Mouse (Mus musculus) ES-Bruce4 (cell line): Measurements from ENCODE around the gene Pik3r4. TPM values are rescaled to one million over a fixed set of nuclear protein-coding genes. Genes with fewer than 3 reads are reported as not detected.

ENCODE experiments used
- H3K27ac ChIP-seq: 2 replicates; pipeline ENCODE4 v1.5.1; 2012; ENCODE audit warnings: low read length, inconsistent platforms; ENCODE audit not compliant: insufficient read depth
- H3K27me3 ChIP-seq: 2 replicates; pipeline ENCODE4 v1.6.1; 2012; ENCODE audit warnings: mild to moderate bottlenecking, low read length, inconsistent platforms; ENCODE audit not compliant: control insufficient read depth, poor library complexity, insufficient read depth, severe bottlenecking
- H3K36me3 ChIP-seq: 2 replicates; pipeline ENCODE4 v1.6.1; 2012; ENCODE audit warnings: inconsistent platforms, mild to moderate bottlenecking, low read length, moderate library complexity; ENCODE audit not compliant: control insufficient read depth, poor library complexity, insufficient read depth, severe bottlenecking
- H3K4me1 ChIP-seq: one replicate; pipeline ENCODE4 v1.8.1; 2011; ENCODE audit warnings: low read length; ENCODE audit not compliant: control insufficient read depth, insufficient read depth
- H3K4me3 ChIP-seq: 2 replicates; pipeline ENCODE4 v1.5.1; 2011; ENCODE audit warnings: low read depth, mild to moderate bottlenecking, low read length
- H3K9ac ChIP-seq: 2 replicates; pipeline ENCODE4 v1.6.1; 2012; ENCODE audit warnings: low read depth, mild to moderate bottlenecking, inconsistent platforms; ENCODE audit not compliant: poor library complexity, severe bottlenecking
- H3K9me3 ChIP-seq: replicated peaks from 2 replicates; pipeline ENCODE4 v1.6.1; 2012; ENCODE audit warnings: mild to moderate bottlenecking, low read length, inconsistent platforms; ENCODE audit not compliant: control insufficient read depth, poor library complexity, insufficient read depth, severe bottlenecking
- CTCF ChIP-seq: IDR thresholded peaks from one replicate; pipeline ENCODE4 v1.8.1; 2011; ENCODE audit warnings: low read depth, low read length
- EP300 ChIP-seq: IDR thresholded peaks from 2 replicates; pipeline ENCODE4 v1.6.1; 2011; ENCODE audit warnings: low read depth, low read length; ENCODE audit not compliant: insufficient read depth
- POLR2A ChIP-seq: IDR thresholded peaks from one replicate; pipeline ENCODE4 v1.8.1; 2011; ENCODE audit warnings: low read length; ENCODE audit not compliant: insufficient read depth
- polyA plus RNA-seq: library from polyadenylated mRNA; stranded (reverse); fragments of >200 nt; gene quantifications from 2 replicates; pipeline ENCODE4 v1.2.4, GENCODE M21; 2011; ENCODE audit warnings: low read depth; ENCODE audit not compliant: missing spikeins, insufficient read depth, insufficient read length

The Pik3r4 gene
- polyA plus RNA-seq, 1 experiment, result 31.9 TPM

GRCm38 (mm10) chr9:105701966-105702365 lies 59.2 kb downstream of the Pik3r4 start:
- Histone ChIP-seq H3K4me3 (no peak overlapping the region), H3K9ac (no peak overlapping the region), H3K9me3 (no peaks in the 10 kb centered on the region), H3K27ac (no peak overlapping the region), H3K36me3 (no peaks in the 10 kb centered on the region), H3K27me3 (no peaks in the 10 kb centered on the region), H3K4me1 (no peaks in the 10 kb centered on the region)
- TF ChIP-seq POLR2A (no peak), CTCF (no peak), EP300 (no peak)

DNA sequence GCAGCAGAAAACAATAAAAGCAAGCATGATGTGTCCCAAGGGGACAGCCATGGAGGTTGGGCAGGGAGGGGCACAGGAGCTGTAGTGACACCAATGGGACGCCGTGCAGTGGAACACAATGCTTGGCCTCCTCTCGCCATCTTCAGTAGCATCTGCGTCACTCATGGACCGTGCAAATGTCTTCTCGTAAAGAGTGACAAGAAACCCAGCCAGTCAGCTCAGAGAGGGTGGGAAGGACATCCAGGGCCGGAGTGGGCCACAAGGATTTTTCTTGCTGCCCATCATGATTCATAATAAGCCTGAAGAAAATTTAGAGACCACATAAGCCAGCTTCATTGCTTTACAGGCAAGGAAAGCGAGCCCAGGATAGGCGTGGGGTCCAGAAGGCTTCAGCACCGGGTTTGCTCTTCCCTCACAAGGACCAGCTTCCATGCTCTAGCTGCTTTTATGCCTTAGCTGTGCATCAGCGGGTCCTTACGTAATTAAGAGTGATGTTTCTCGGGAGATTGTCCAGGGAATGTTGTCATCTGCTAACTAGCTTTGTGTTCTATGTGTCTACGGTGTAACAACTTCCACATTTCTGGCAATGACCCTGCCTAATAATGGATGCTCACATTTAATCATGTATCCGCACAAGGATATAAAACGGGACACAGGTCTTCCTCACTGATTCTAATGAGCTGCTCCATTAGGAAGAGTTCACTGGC lies 61.6 kb downstream of the Pik3r4 start:
- H3K36me3 ChIP-seq, result no peaks in the 10 kb centered on the region
- H3K27ac ChIP-seq, result no peak overlapping the region
- no peak overlapping the region for H3K4me3 ChIP-seq
- H3K27me3 ChIP-seq, result no peaks in the 10 kb centered on the region
- H3K9ac ChIP-seq, result no peak overlapping the region
- H3K4me1 ChIP-seq, result no peaks in the 10 kb centered on the region
- H3K9me3 ChIP-seq, result no peaks in the 10 kb centered on the region
- TF ChIP-seq CTCF, result no peak
- TF ChIP-seq POLR2A, result no peak
- no peak for TF ChIP-seq EP300

- Histone ChIP-seq H3K9me3 (no peaks in the 10 kb centered on the region), H3K4me1 (no peaks in the 10 kb centered on the region), H3K36me3 (no peaks in the 10 kb centered on the region), H3K4me3 (no peak overlapping the region), H3K9ac (no peak overlapping the region), H3K27me3 (no peaks in the 10 kb centered on the region), H3K27ac (no peak overlapping the region)
- TF ChIP-seq CTCF (no peak), POLR2A (no peak), EP300 (no peak)
These were observed 62.2 kb downstream of the Pik3r4 start for GRCm38 (mm10) chr9:105705011-105705410.

DNA sequence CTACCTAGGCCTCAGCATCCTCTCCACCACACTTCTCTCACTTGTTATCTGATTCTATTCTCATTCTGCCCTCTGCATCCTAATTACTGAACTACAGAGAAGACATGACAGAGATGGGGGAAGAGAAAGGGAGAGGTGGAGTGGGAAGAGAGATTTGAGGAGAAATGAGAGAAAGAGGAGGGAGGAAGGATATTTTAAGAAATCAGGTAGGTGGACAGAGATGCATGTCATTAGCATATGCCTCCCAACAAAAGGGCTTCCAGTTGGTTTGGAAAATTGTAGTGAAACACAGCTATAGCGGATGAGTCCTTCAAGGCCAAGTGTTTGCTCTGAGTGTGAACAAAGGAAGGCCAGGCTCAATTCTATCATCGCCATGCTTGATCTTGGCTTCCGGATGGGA lies 69.3 kb downstream of the Pik3r4 start:
- no peak overlapping the region for H3K9ac ChIP-seq
- no peaks in the 10 kb centered on the region for H3K27me3 ChIP-seq
- H3K4me3 ChIP-seq, result no peak overlapping the region
- no peak for TF ChIP-seq CTCF
- no peak for TF ChIP-seq EP300
- no peak for TF ChIP-seq POLR2A
- no peak overlapping the region for H3K27ac ChIP-seq
- H3K9me3 ChIP-seq, result no peaks in the 10 kb centered on the region
- H3K36me3 ChIP-seq, result no peaks in the 10 kb centered on the region
- no peaks in the 10 kb centered on the region for H3K4me1 ChIP-seq

GRCm38 (mm10) chr9:105719367-105719766 lies 76.6 kb downstream of the Pik3r4 start:
- H3K27me3 ChIP-seq, result no peaks in the 10 kb centered on the region
- no peaks in the 10 kb centered on the region for H3K36me3 ChIP-seq
- no peaks in the 10 kb centered on the region for H3K4me1 ChIP-seq
- H3K9ac ChIP-seq, result no peak overlapping the region
- no peak overlapping the region for H3K27ac ChIP-seq
- no peak overlapping the region for H3K4me3 ChIP-seq
- H3K9me3 ChIP-seq, result no peaks in the 10 kb centered on the region
- TF ChIP-seq POLR2A, result no peak
- TF ChIP-seq EP300, result no peak
- TF ChIP-seq CTCF, result no peak

- no peaks in the 10 kb centered on the region for H3K4me1 ChIP-seq
- no peaks in the 10 kb centered on the region for H3K36me3 ChIP-seq
- no peak overlapping the region for H3K27ac ChIP-seq
- no peak overlapping the region for H3K4me3 ChIP-seq
- no peaks in the 10 kb centered on the region for H3K9me3 ChIP-seq
- no peaks in the 10 kb centered on the region for H3K27me3 ChIP-seq
- no peak overlapping the region for H3K9ac ChIP-seq
- TF ChIP-seq EP300 (no peak), CTCF (no peak), POLR2A (no peak)
These were observed 77.1 kb downstream of the Pik3r4 start for GRCm38 (mm10) chr9:105719851-105720395.
